Mouse (Mus musculus) right cerebral cortex, postnatal 25 days (tissue): ENCODE results near the gene Ppia.
"Not testable (repeated sequence)": the region's sequence is repeated elsewhere in the genome, so short reads cannot be mapped to it uniquely, and the experiment has no call there.

Experiments
- DNase-seq: peaks from one replicate; pipeline ENCODE4 v3.0.0; 2022

The Ppia gene

GRCm38 (mm10) chr11:6404699-6405566, 10.3 kb upstream of the Ppia start:
- no peak for DNase-seq

- DNase-seq = no peak
These were observed 9.6 kb upstream of the Ppia start for GRCm38 (mm10) chr11:6405591-6406081.

- peak; percentile 57 for DNase-seq
These were observed 8.7 kb upstream of the Ppia start for GRCm38 (mm10) chr11:6406251-6407161.

GRCm38 (mm10) chr11:6407162-6407621, 8.1 kb upstream of the Ppia start:
- DNase-seq = no peak

- DNase-seq = no peak
These were observed 5.1 kb upstream of the Ppia start for GRCm38 (mm10) chr11:6410050-6410602.

- not testable (repeated sequence) for DNase-seq
These were observed 4.5 kb upstream of the Ppia start for GRCm38 (mm10) chr11:6410755-6411154.

GRCm38 (mm10) chr11:6411684-6412083, 3.6 kb upstream of the Ppia start:
- DNase-seq = peak; percentile 65

GRCm38 (mm10) chr11:6413264-6413663, 2.0 kb upstream of the Ppia start:
- no peak for DNase-seq

GRCm38 (mm10) chr11:6415551-6416404, 535 bp downstream of the Ppia start:
- peak; percentile 99 for DNase-seq

GRCm38 (mm10) chr11:6416405-6417034, 1.3 kb downstream of the Ppia start:
- DNase-seq = peak; percentile 81

GRCm38 (mm10) chr11:6417069-6417468, 1.8 kb downstream of the Ppia start:
- no peak for DNase-seq

- no peak for DNase-seq
These were observed 2.2 kb downstream of the Ppia start for GRCm38 (mm10) chr11:6417490-6417889.

GRCm38 (mm10) chr11:6418751-6419150, 3.5 kb downstream of the Ppia start:
- DNase-seq = no peak

GRCm38 (mm10) chr11:6419156-6419555, 3.9 kb downstream of the Ppia start:
- not testable (repeated sequence) for DNase-seq

GRCm38 (mm10) chr11:6420283-6420703, 5.0 kb downstream of the Ppia start:
- DNase-seq = no peak

- DNase-seq = no peak
These were observed 5.6 kb downstream of the Ppia start for GRCm38 (mm10) chr11:6420722-6421350.

- DNase-seq = no peak
These were observed 14.9 kb downstream of the Ppia start for GRCm38 (mm10) chr11:6430186-6430585.

GRCm38 (mm10) chr11:6436442-6436841, 21.2 kb downstream of the Ppia start:
- no peak for DNase-seq

- no peak for DNase-seq
These were observed 22.4 kb downstream of the Ppia start for GRCm38 (mm10) chr11:6437667-6438066.

- DNase-seq = no peak
These were observed 24.9 kb downstream of the Ppia start for GRCm38 (mm10) chr11:6440171-6440570.

GRCm38 (mm10) chr11:6442566-6442965, 27.3 kb downstream of the Ppia start:
- DNase-seq = no peak
